Mouse (Mus musculus) MEL (cell line): Measurements from ENCODE around the gene Efcab7. TPM values are rescaled to one million over a fixed set of nuclear protein-coding genes. Genes with fewer than 3 reads are reported as not detected.

ENCODE experiments used
- DNase-seq: peaks from one replicate; pipeline ENCODE4 v3.0.0; 2011; ENCODE audit warnings: low read depth, low spot score
- H3K27ac ChIP-seq: 2 replicates; pipeline ENCODE4 v1.5.1; 2012; ENCODE audit warnings: low read depth, mild to moderate bottlenecking, control low read depth, low read length, moderate library complexity; ENCODE audit not compliant: control insufficient read depth
- H3K27me3 ChIP-seq, 2 experiments: fragments of 150-350 bp in 1 of 2; sonication (generic) in 1 of 2; 2 replicates each; pipeline ENCODE4 v1.6.1; 2012; ENCODE audit warnings: low read length in 2 of 2, mild to moderate bottlenecking in 2 of 2, improper control_type of control experiment in 1 of 2, moderate library complexity in 1 of 2; ENCODE audit not compliant: insufficient read depth in 2 of 2, control insufficient read depth in 1 of 2
- H3K36me3 ChIP-seq, 2 experiments: 2 replicates each; pipeline ENCODE4 v1.6.1; 2012 to 2014; ENCODE audit warnings: low read length in 2 of 2, improper control_type of control experiment in 1 of 2, inconsistent platforms in 1 of 2, mild to moderate bottlenecking in 1 of 2; ENCODE audit not compliant: insufficient read depth in 2 of 2, control insufficient read depth in 1 of 2
- H3K4me1 ChIP-seq, 2 experiments: fragments of 150-350 bp in 1 of 2; sonication (generic) in 1 of 2; 2 replicates each; pipeline ENCODE4 v1.6.1; 2012; ENCODE audit warnings: low read length in 2 of 2, improper control_type of control experiment in 1 of 2, mild to moderate bottlenecking in 1 of 2; ENCODE audit not compliant: insufficient read depth in 2 of 2, control insufficient read depth in 1 of 2
- H3K4me3 ChIP-seq, 2 experiments: fragments of 150-350 bp in 1 of 2; sonication (generic) in 1 of 2; 2 replicates each; pipeline ENCODE4 v1.5.1; 2012; ENCODE audit warnings: low read depth in 2 of 2, low read length in 2 of 2, mild to moderate bottlenecking in 2 of 2, moderate library complexity in 2 of 2, control low read depth in 1 of 2, improper control_type of control experiment in 1 of 2; ENCODE audit not compliant: control insufficient read depth in 1 of 2, insufficient read depth in 1 of 2
- H3K79me2 ChIP-seq: 2 replicates; pipeline ENCODE4 v1.6.1; 2012; ENCODE audit warnings: mild to moderate bottlenecking, low read length, moderate library complexity; ENCODE audit not compliant: control insufficient read depth, poor library complexity, insufficient read depth
- H3K9ac ChIP-seq: 2 replicates; pipeline ENCODE4 v1.6.1; 2012; ENCODE audit warnings: low read depth, mild to moderate bottlenecking, control low read depth, low read length, moderate library complexity; ENCODE audit not compliant: control insufficient read depth, poor library complexity, severe bottlenecking
- H3K9me3 ChIP-seq: fragments of 150-350 bp; sonication (generic); replicated peaks from 2 replicates; pipeline ENCODE4 v1.6.1; 2012; ENCODE audit warnings: mild to moderate bottlenecking, low read length, improper control_type of control experiment, moderate library complexity; ENCODE audit not compliant: insufficient read depth
- CHD2 ChIP-seq: IDR thresholded peaks from 2 replicates; pipeline ENCODE4 v1.6.1; 2011; ENCODE audit warnings: low read length, improper control_type of control experiment
- ETS1 ChIP-seq: IDR thresholded peaks from 2 replicates; pipeline ENCODE4 v1.6.1; 2012; ENCODE audit warnings: low read depth, mild to moderate bottlenecking, inconsistent platforms, low read length, improper control_type of control experiment, moderate library complexity
- HCFC1 ChIP-seq: IDR thresholded peaks from 2 replicates; pipeline ENCODE4 v1.6.1; 2012; ENCODE audit warnings: low read depth, mild to moderate bottlenecking, inconsistent platforms, low read length, improper control_type of control experiment, moderate library complexity
- KAT2A ChIP-seq: conservative IDR thresholded peaks from 2 replicates; pipeline ENCODE4 v1.6.1; 2012; ENCODE audit warnings: low read depth, low read length, improper control_type of control experiment, inconsistent platforms
- MAFK ChIP-seq: IDR thresholded peaks from 2 replicates; pipeline ENCODE4 v1.6.1; 2011; ENCODE audit warnings: low read depth, mild to moderate bottlenecking, low read length, improper control_type of control experiment, borderline replicate concordance
- MAX ChIP-seq: IDR thresholded peaks from 2 replicates; pipeline ENCODE4 v1.6.1; 2011; ENCODE audit warnings: low read length, improper control_type of control experiment
- MXI1 ChIP-seq: IDR thresholded peaks from 2 replicates; pipeline ENCODE4 v1.6.1; 2011; ENCODE audit warnings: mild to moderate bottlenecking, low read depth, low read length, improper control_type of control experiment
- MYC ChIP-seq: IDR thresholded peaks from 2 replicates; pipeline ENCODE4 v1.6.1; 2011; ENCODE audit warnings: low read depth, mild to moderate bottlenecking, low read length, improper control_type of control experiment, moderate library complexity
- NELFE ChIP-seq: IDR thresholded peaks from 2 replicates; pipeline ENCODE4 v1.6.1; 2011; ENCODE audit warnings: low read depth, low read length, improper control_type of control experiment
- NRF1 ChIP-seq: IDR thresholded peaks from 2 replicates; pipeline ENCODE4 v1.6.1; 2014; ENCODE audit warnings: low read depth, mild to moderate bottlenecking, inconsistent platforms, low read length, improper control_type of control experiment, moderate library complexity; ENCODE audit not compliant: poor library complexity, insufficient read depth, severe bottlenecking
- POLR2A ChIP-seq, 2 experiments: IDR thresholded peaks; 2 replicates each; pipeline ENCODE4 v1.6.1; 2011 to 2012; ENCODE audit warnings: low read length in 2 of 2, mild to moderate bottlenecking in 2 of 2, control low read depth in 1 of 2, improper control_type of control experiment in 1 of 2, low read depth in 1 of 2, moderate library complexity in 1 of 2; ENCODE audit not compliant: control insufficient read depth in 1 of 2, insufficient read depth in 1 of 2, poor library complexity in 1 of 2
- POLR2AphosphoS5 ChIP-seq: IDR thresholded peaks from 2 replicates; pipeline ENCODE4 v1.6.1; 2012; ENCODE audit warnings: low read depth, borderline replicate concordance, mild to moderate bottlenecking, inconsistent platforms, low read length, moderate library complexity, mixed read lengths
- RAD21 ChIP-seq: IDR thresholded peaks from 2 replicates; pipeline ENCODE4 v1.6.1; 2011; ENCODE audit warnings: mild to moderate bottlenecking, low read depth, low read length, improper control_type of control experiment
- RCOR1 ChIP-seq: IDR thresholded peaks from 2 replicates; pipeline ENCODE4 v1.6.1; 2012; ENCODE audit warnings: low read depth, mild to moderate bottlenecking, inconsistent platforms, low read length, improper control_type of control experiment
- SIN3A ChIP-seq: IDR thresholded peaks from 2 replicates; pipeline ENCODE4 v1.6.1; 2012; ENCODE audit warnings: low read length, improper control_type of control experiment, inconsistent platforms
- TAL1 ChIP-seq: IDR thresholded peaks from 2 replicates; pipeline ENCODE4 v1.6.1; 2012; ENCODE audit warnings: mild to moderate bottlenecking, inconsistent platforms, low read length, moderate library complexity, mixed read lengths
- TCF12 ChIP-seq: IDR thresholded peaks from 2 replicates; pipeline ENCODE4 v1.6.1; 2014; ENCODE audit warnings: low read depth, mild to moderate bottlenecking, inconsistent platforms, low read length, improper control_type of control experiment, moderate library complexity
- USF1 ChIP-seq: IDR thresholded peaks from 2 replicates; pipeline ENCODE4 v1.6.1; 2014; ENCODE audit warnings: low read depth, mild to moderate bottlenecking, inconsistent platforms, low read length, improper control_type of control experiment, moderate library complexity
- ZC3H11A ChIP-seq: IDR thresholded peaks from 2 replicates; pipeline ENCODE4 v1.6.1; 2012; ENCODE audit warnings: low read depth, mild to moderate bottlenecking, inconsistent platforms, low read length, improper control_type of control experiment
- ZKSCAN1 ChIP-seq: IDR thresholded peaks from 2 replicates; pipeline ENCODE4 v1.6.1; 2012; ENCODE audit warnings: low read depth, mild to moderate bottlenecking, inconsistent platforms, low read length, improper control_type of control experiment, moderate library complexity
- ZNF384 ChIP-seq: IDR thresholded peaks from 2 replicates; pipeline ENCODE4 v1.6.1; 2012; ENCODE audit warnings: low read depth, mild to moderate bottlenecking, inconsistent platforms, low read length, improper control_type of control experiment
- polyA plus RNA-seq, 2 experiments: library from polyadenylated mRNA; stranded (reverse) in 1 of 2; unstranded in 1 of 2; fragments of >175 nt in 1 of 2; fragments of >200 nt in 1 of 2; gene quantifications; 2 replicates each; pipeline versions ENCODE4 v1.2.1 to v1.2.4; 2012; ENCODE audit warnings: low replicate concordance in 2 of 2, low read depth in 1 of 2; ENCODE audit not compliant: insufficient read length in 2 of 2, insufficient read depth in 1 of 2, missing spikeins in 1 of 2
- total RNA-seq: library from RNA; depleted of rRNA; stranded (reverse); fragments of 300-350 nt; gene quantifications from 2 replicates; pipeline ENCODE4 v1.2.3, GENCODE M21; 2012

The Efcab7 gene
- total and polyA plus RNA-seq, 3 experiments, result 7.4 to 9.9 TPM; not detected in 1

DNA sequence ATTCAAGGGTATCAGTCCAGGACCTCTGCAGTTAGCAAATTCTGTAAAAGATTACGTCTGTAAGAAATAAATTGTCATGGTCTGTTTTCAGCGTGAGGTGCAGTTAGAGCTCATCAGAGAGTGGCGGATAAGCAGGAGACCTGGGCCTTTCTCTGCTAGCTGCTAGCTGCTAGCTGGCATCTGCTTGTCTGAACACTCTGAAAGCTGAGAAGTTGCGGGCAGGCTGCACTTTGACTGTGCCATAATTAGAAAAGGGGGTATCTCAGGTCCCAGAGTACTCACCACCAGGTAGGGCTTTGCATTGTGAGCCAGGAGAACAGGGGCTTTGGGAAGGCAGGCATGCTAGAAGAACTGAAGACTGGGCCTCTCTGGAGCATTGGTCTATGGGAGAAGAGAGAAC lies 102.8 kb downstream of the Efcab7 start:
- TF ChIP-seq MAFK (no peak), NRF1 (no peak), NELFE (no peak), ZKSCAN1 (no peak), RAD21 (no peak)
- Histone ChIP-seq H3K4me3 (no peak overlapping the region), H3K79me2 (peaks cover 2% of the 10 kb centered on the region; the same call in 1 of the 2 replicates), H3K36me3 (no peaks in the 10 kb centered on the region), H3K4me1 (0 out of 4 replicates have a peak, but pooled peaks cover 0 to 5% of the 10 kb centered on the region in 2 experiments), H3K9me3 (no peaks in the 10 kb centered on the region), H3K27me3 (no peaks in the 10 kb centered on the region), H3K27ac (no peak overlapping the region), H3K9ac (no peak overlapping the region)
- no peak for DNase-seq

DNA sequence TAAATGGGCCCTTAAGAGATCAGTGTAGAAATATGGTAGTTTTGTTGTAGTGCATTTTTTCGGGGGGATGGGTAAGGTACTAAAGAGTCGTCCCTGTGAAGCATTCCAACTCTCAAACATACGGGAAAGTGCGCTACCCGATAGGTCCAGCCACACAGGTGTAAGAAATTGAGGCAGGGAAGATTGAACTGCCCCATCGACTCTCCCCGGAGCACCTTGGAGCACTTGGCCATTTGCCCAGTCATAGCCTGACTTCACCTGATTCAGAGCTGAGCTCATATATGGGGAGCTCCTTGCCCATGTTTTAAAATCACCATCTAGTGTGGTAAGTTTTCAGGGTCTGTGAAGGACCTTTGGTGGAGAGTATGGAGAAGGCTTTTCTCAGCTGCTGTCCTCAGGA lies 105.9 kb downstream of the Efcab7 start:
- no peak for DNase-seq
- TF ChIP-seq ZKSCAN1, result no peak
- TF ChIP-seq POLR2A (IDR thresholded peaks at IDR 0.05; ENCODE audit: control insufficient read depth in 1 of 2, insufficient read depth in 1 of 2, low read depth in 1 of 2, low read length in 2 of 2, poor library complexity in 1 of 2), result no peak
- TF ChIP-seq ZC3H11A, result no peak
- TF ChIP-seq CHD2, result no peak
- no peak for TF ChIP-seq POLR2AphosphoS5
- TF ChIP-seq HCFC1, result no peak
- no peak for TF ChIP-seq ZNF384
- no peak for TF ChIP-seq ETS1
- TF ChIP-seq RAD21, result no peak
- no peak for TF ChIP-seq TAL1
- no peak for TF ChIP-seq NELFE
- no peak for TF ChIP-seq KAT2A
- TF ChIP-seq TCF12, result no peak
- TF ChIP-seq MXI1, result no peak
- no peak for TF ChIP-seq MAFK
- TF ChIP-seq MYC, result no peak
- no peak for TF ChIP-seq RCOR1
- no peak for TF ChIP-seq USF1
- no peak for TF ChIP-seq SIN3A
- TF ChIP-seq MAX, result no peak
- Histone ChIP-seq H3K79me2 (no peaks in the 10 kb centered on the region), H3K9me3 (no peaks in the 10 kb centered on the region), H3K4me1 (0 out of 4 replicates have a peak, but pooled peaks cover 0 to 5% of the 10 kb centered on the region in 2 experiments), H3K9ac (no peak overlapping the region), H3K27ac (no peak overlapping the region), H3K4me3 (no peak overlapping the region), H3K36me3 (no peaks in the 10 kb centered on the region), H3K27me3 (no peaks in the 10 kb centered on the region)
